Mouse (Mus musculus) lung, embryonic 14.5 days (tissue): ENCODE measurements around the gene Cdh10. TPM values are rescaled to one million over a fixed set of nuclear protein-coding genes. Genes with fewer than 3 reads are reported as not detected.

Source experiments
- ATAC-seq: fragments of 200-750 bp; cut with Nextera tagmentation; 2 replicates; pipeline ENCODE4 v1.8.0; 2017; ENCODE audit warnings: mild to moderate bottlenecking, moderate TSS enrichment, moderate library complexity; ENCODE audit not compliant: insufficient read depth
- DNase-seq: peaks from one replicate; pipeline ENCODE4 v3.0.0-alpha.2; 2015
- H3K27ac ChIP-seq: fragments of 300-500 bp; sonication (generic); 2 replicates; pipeline ENCODE4 v1.5.1; 2014; ENCODE audit warnings: low read depth, mild to moderate bottlenecking, moderate library complexity
- H3K27me3 ChIP-seq: fragments of 300-500 bp; sonication (generic); 2 replicates; pipeline ENCODE4 v1.6.1; 2014; ENCODE audit warnings: low read length, control low read depth; ENCODE audit not compliant: insufficient read depth
- H3K36me3 ChIP-seq: fragments of 300-500 bp; sonication (generic); 2 replicates; pipeline ENCODE4 v1.6.1; 2014; ENCODE audit warnings: control low read depth; ENCODE audit not compliant: insufficient read depth
- H3K4me1 ChIP-seq: fragments of 300-500 bp; sonication (generic); 2 replicates; pipeline ENCODE4 v1.6.1; 2014; ENCODE audit warnings: antibody characterized with exemption, control low read depth; ENCODE audit not compliant: insufficient read depth
- H3K4me2 ChIP-seq: fragments of 300-500 bp; sonication (generic); 2 replicates; pipeline ENCODE4 v1.6.1; 2014; ENCODE audit warnings: mild to moderate bottlenecking
- H3K4me3 ChIP-seq: fragments of 300-500 bp; sonication (generic); 2 replicates; pipeline ENCODE4 v1.5.1; 2014; ENCODE audit warnings: low read depth, low read length
- H3K9ac ChIP-seq: fragments of 300-500 bp; sonication (generic); 2 replicates; pipeline ENCODE4 v1.6.1; 2014
- H3K9me3 ChIP-seq: fragments of 300-500 bp; sonication (generic); 2 replicates; pipeline ENCODE4 v1.6.1; 2016; ENCODE audit warnings: low read depth, low read length, control low read depth
- CTCF ChIP-seq: IDR thresholded peaks from 2 replicates; pipeline ENCODE4 v1.5.1; 2016; ENCODE audit warnings: antibody characterized with exemption, low read depth
- WGBS: fragments of 180-500 bp; shearing (Covaris S2); extraction: QIAGEN DNeasy Blood & Tissue Kit; methylation state at CpG from one replicate; pipeline ENCODE4 v1.1.7; 2014; 5-methylcytosine and 5-hydroxymethylcytosine counted together
- polyA plus RNA-seq: library from polyadenylated mRNA; unstranded; fragments of >200 nt; fragmentation: Nextera tagmentation; extraction: Ambion mirVana; gene quantifications from 2 replicates; pipeline ENCODE4 v1.2.1, GENCODE M21; 2014

Gene Cdh10
- polyA plus RNA-seq, 1 experiment from 2014 or later: 0.30 TPM

- DNase-seq: no peak
- Histone ChIP-seq H3K4me2 (no peak overlapping the region), H3K4me1 (no peaks in the 10 kb centered on the region), H3K9ac (no peak overlapping the region), H3K4me3 (no peak overlapping the region), H3K36me3 (no peaks in the 10 kb centered on the region), H3K27ac (no peak overlapping the region), H3K9me3 (no peaks in the 10 kb centered on the region), H3K27me3 (no peaks in the 10 kb centered on the region)
- no peak for ATAC-seq
- 55% methylated on average over 5 of the region's 5 CpGs for WGBS
- TF ChIP-seq CTCF: no peak
Observed at GRCm38 (mm10) chr15:18975041-18975440, 156.3 kb downstream of the Cdh10 start.

- no peaks in the 10 kb centered on the region for H3K9me3 ChIP-seq
- DNase-seq: no peak
- H3K36me3 ChIP-seq: no peaks in the 10 kb centered on the region
- H3K9ac ChIP-seq: no peak overlapping the region
- no peaks in the 10 kb centered on the region for H3K4me1 ChIP-seq
- no peak for ATAC-seq
- TF ChIP-seq CTCF: no peak
- H3K4me2 ChIP-seq: no peak overlapping the region
- WGBS: 80% methylated on average over 3 of the region's 3 CpGs
- H3K4me3 ChIP-seq: no peak overlapping the region
- H3K27me3 ChIP-seq: no peaks in the 10 kb centered on the region
- H3K27ac ChIP-seq: no peak overlapping the region
Observed at GRCm38 (mm10) chr15:18984891-18985290, 166.1 kb downstream of the Cdh10 start.

- H3K4me3 ChIP-seq: no peak overlapping the region
- H3K27ac ChIP-seq: no peak overlapping the region
- H3K27me3 ChIP-seq: no peaks in the 10 kb centered on the region
- no peaks in the 10 kb centered on the region for H3K36me3 ChIP-seq
- DNase-seq (no peak), ATAC-seq (no peak)
- H3K9me3 ChIP-seq: no peaks in the 10 kb centered on the region
- H3K4me1 ChIP-seq: no peaks in the 10 kb centered on the region
- H3K4me2 ChIP-seq: no peak overlapping the region
- no peak overlapping the region for H3K9ac ChIP-seq
- 65% methylated on average over 1 of the region's 1 CpGs for WGBS
- no peak for TF ChIP-seq CTCF
Observed at GRCm38 (mm10) chr15:18987671-18988070, 168.9 kb downstream of the Cdh10 start.

- Histone ChIP-seq H3K27me3 (no peaks in the 10 kb centered on the region), H3K4me2 (no peak overlapping the region), H3K4me3 (no peak overlapping the region), H3K9ac (no peak overlapping the region), H3K4me1 (no peaks in the 10 kb centered on the region), H3K36me3 (no peaks in the 10 kb centered on the region), H3K27ac (no peak overlapping the region), H3K9me3 (no peaks in the 10 kb centered on the region)
- TF ChIP-seq CTCF: no peak
- no peak for DNase-seq
- no peak for ATAC-seq
Observed at GRCm38 (mm10) chr15:18993512-18993911, 174.8 kb downstream of the Cdh10 start.

GRCm38 (mm10) chr15:18994294-18994693, 175.5 kb downstream of the Cdh10 start:
- no peak overlapping the region for H3K4me3 ChIP-seq
- no peaks in the 10 kb centered on the region for H3K36me3 ChIP-seq
- DNase-seq (no peak), ATAC-seq (no peak)
- no peak for TF ChIP-seq CTCF
- 64% methylated on average over 4 of the region's 4 CpGs for WGBS
- H3K4me1 ChIP-seq: no peaks in the 10 kb centered on the region
- H3K9ac ChIP-seq: no peak overlapping the region
- no peak overlapping the region for H3K27ac ChIP-seq
- no peaks in the 10 kb centered on the region for H3K27me3 ChIP-seq
- no peaks in the 10 kb centered on the region for H3K9me3 ChIP-seq
- no peak overlapping the region for H3K4me2 ChIP-seq

- Histone ChIP-seq H3K4me3 (no peak overlapping the region), H3K27me3 (no peaks in the 10 kb centered on the region), H3K36me3 (no peaks in the 10 kb centered on the region), H3K9ac (no peak overlapping the region), H3K4me2 (no peak overlapping the region), H3K9me3 (no peaks in the 10 kb centered on the region), H3K27ac (no peak overlapping the region), H3K4me1 (no peaks in the 10 kb centered on the region)
- no peak for DNase-seq
- TF ChIP-seq CTCF: no peak
- no peak for ATAC-seq
- WGBS: 87% methylated on average over 10 of the region's 10 CpGs
Observed at GRCm38 (mm10) chr15:19010829-19011228, 192.1 kb downstream of the Cdh10 start.

- WGBS: 56% methylated on average over 3 of the region's 3 CpGs
- DNase-seq: no peak
- ATAC-seq: no peak
Observed at GRCm38 (mm10) chr15:19032983-19033382, 214.2 kb downstream of the Cdh10 start.

GRCm38 (mm10) chr15:19040077-19040476, 221.3 kb downstream of the Cdh10 start:
- Histone ChIP-seq H3K4me1 (no peaks in the 10 kb centered on the region), H3K36me3 (no peaks in the 10 kb centered on the region), H3K27me3 (no peaks in the 10 kb centered on the region), H3K27ac (no peak overlapping the region), H3K9me3 (no peaks in the 10 kb centered on the region), H3K4me3 (no peak overlapping the region), H3K4me2 (no peak overlapping the region), H3K9ac (no peak overlapping the region)
- ATAC-seq: no peak
- no peak for TF ChIP-seq CTCF
- 51% methylated on average over 1 of the region's 1 CpGs for WGBS
- no peak for DNase-seq

More at GRCm38 (mm10) chr15:19032983-19033382, 214.2 kb downstream of the Cdh10 start:
- Histone ChIP-seq H3K9me3 (no peaks in the 10 kb centered on the region), H3K27me3 (no peaks in the 10 kb centered on the region), H3K36me3 (no peaks in the 10 kb centered on the region), H3K9ac (no peak overlapping the region), H3K4me1 (no peaks in the 10 kb centered on the region), H3K27ac (no peak overlapping the region), H3K4me3 (no peak overlapping the region), H3K4me2 (no peak overlapping the region)
- TF ChIP-seq CTCF: no peak
